Mouse (Mus musculus) midbrain, embryonic 11.5 days (tissue): ENCODE data around the gene St7. TPM values are rescaled to one million over a fixed set of nuclear protein-coding genes. Genes with fewer than 3 reads are reported as not detected.

Experiments used
- ATAC-seq: fragments of 200-750 bp; cut with Nextera tagmentation; 2 replicates; pipeline ENCODE4 v1.8.0; 2017; ENCODE audit warnings: moderate TSS enrichment, moderate library complexity; ENCODE audit not compliant: low FRiP score
- DNase-seq: peaks from one replicate; pipeline ENCODE4 v3.0.0; 2015; ENCODE audit warnings: low spot score; ENCODE audit errors: missing footprints
- H3K27ac ChIP-seq: fragments of 300-500 bp; sonication (generic); 2 replicates; pipeline ENCODE4 v1.5.1; 2014; ENCODE audit warnings: low read depth, low read length
- H3K27me3 ChIP-seq: fragments of 300-500 bp; sonication (generic); 2 replicates; pipeline ENCODE4 v1.6.1; 2014; ENCODE audit warnings: mild to moderate bottlenecking, low read length, moderate library complexity, mixed read lengths; ENCODE audit not compliant: control insufficient read depth, insufficient read depth
- H3K36me3 ChIP-seq: fragments of 300-500 bp; sonication (generic); 2 replicates; pipeline ENCODE4 v1.6.1; 2014; ENCODE audit warnings: mild to moderate bottlenecking, low read length, moderate library complexity, mixed read lengths; ENCODE audit not compliant: control insufficient read depth, insufficient read depth
- H3K4me1 ChIP-seq: fragments of 300-500 bp; sonication (generic); 2 replicates; pipeline ENCODE4 v1.6.1; 2014; ENCODE audit warnings: low read length; ENCODE audit not compliant: control insufficient read depth, insufficient read depth
- H3K4me2 ChIP-seq: fragments of 300-500 bp; sonication (generic); 2 replicates; pipeline ENCODE4 v1.6.1; 2014; ENCODE audit warnings: mild to moderate bottlenecking, moderate library complexity
- H3K4me3 ChIP-seq: fragments of 300-500 bp; sonication (generic); 2 replicates; pipeline ENCODE4 v1.5.1; 2014; ENCODE audit warnings: low read depth, low read length
- H3K9ac ChIP-seq: fragments of 300-500 bp; sonication (generic); 2 replicates; pipeline ENCODE4 v1.6.1; 2014; ENCODE audit warnings: low read length
- H3K9me3 ChIP-seq: fragments of 300-500 bp; sonication (generic); 2 replicates; pipeline ENCODE4 v1.6.1; 2016; ENCODE audit warnings: low read length; ENCODE audit not compliant: control insufficient read depth
- WGBS: fragments of 180-500 bp; shearing (Covaris S2); extraction: QIAGEN DNeasy Blood & Tissue Kit; methylation state at CpG from one replicate; pipeline ENCODE4 v1.1.7; 2014; 5-methylcytosine and 5-hydroxymethylcytosine counted together
- polyA plus RNA-seq: library from polyadenylated mRNA; unstranded; fragments of >200 nt; fragmentation: Nextera tagmentation; extraction: Ambion mirVana; gene quantifications from 2 replicates; pipeline ENCODE4 v1.2.1, GENCODE M21; 2014

The St7 gene
- polyA plus RNA-seq, 1 experiment from 2014 or later: 36.6 TPM

- Histone ChIP-seq H3K36me3 (no peaks in the 10 kb centered on the region), H3K9ac (no peak overlapping the region), H3K4me3 (no peak overlapping the region), H3K9me3 (no peaks in the 10 kb centered on the region), H3K4me1 (no peaks in the 10 kb centered on the region), H3K27me3 (no peaks in the 10 kb centered on the region), H3K27ac (no peak overlapping the region), H3K4me2 (no peak overlapping the region)
- DNase-seq (peak; percentile 69), ATAC-seq (0 out of 2 replicates have a peak, but pooled peaks have one; percentile 42)
- 82% methylated on average over 9 of the region's 9 CpGs for whole genome bisulfite sequencing
Observed at GRCm38 (mm10) chr6:17727891-17728790, 35.4 kb downstream of the St7 start.

GRCm38 (mm10) chr6:17730122-17730521 lies 37.4 kb downstream of the St7 start:
- Histone ChIP-seq H3K36me3 (no peaks in the 10 kb centered on the region), H3K9ac (no peak overlapping the region), H3K27me3 (no peaks in the 10 kb centered on the region), H3K9me3 (no peaks in the 10 kb centered on the region), H3K4me2 (no peak overlapping the region), H3K27ac (no peak overlapping the region), H3K4me3 (no peak overlapping the region), H3K4me1 (no peaks in the 10 kb centered on the region)
- 83% methylated on average over 6 of the region's 6 CpGs for WGBS
- DNase-seq (no peak), ATAC-seq (no peak)

GRCm38 (mm10) chr6:17731694-17732093 lies 39.0 kb downstream of the St7 start:
- Histone ChIP-seq H3K9me3 (no peaks in the 10 kb centered on the region), H3K36me3 (no peaks in the 10 kb centered on the region), H3K9ac (no peak overlapping the region), H3K4me1 (no peaks in the 10 kb centered on the region), H3K27ac (no peak overlapping the region), H3K27me3 (no peaks in the 10 kb centered on the region), H3K4me2 (no peak overlapping the region), H3K4me3 (no peak overlapping the region)
- no peak for DNase-seq
- 78% methylated on average over 5 of the region's 5 CpGs for WGBS
- no peak for ATAC-seq

GRCm38 (mm10) chr6:17733951-17734411 lies 41.2 kb downstream of the St7 start:
- Histone ChIP-seq H3K27me3 (no peaks in the 10 kb centered on the region), H3K27ac (no peak overlapping the region), H3K4me2 (no peak overlapping the region), H3K36me3 (no peaks in the 10 kb centered on the region), H3K4me1 (no peaks in the 10 kb centered on the region), H3K9ac (no peak overlapping the region), H3K4me3 (no peak overlapping the region), H3K9me3 (no peaks in the 10 kb centered on the region)
- ATAC-seq (no peak), DNase-seq (no peak)
- WGBS: 84% methylated on average over 8 of the region's 8 CpGs

GRCm38 (mm10) chr6:17737262-17737948 lies 44.7 kb downstream of the St7 start:
- Histone ChIP-seq H3K4me3 (no peak overlapping the region), H3K36me3 (no peaks in the 10 kb centered on the region), H3K9ac (no peak overlapping the region), H3K27me3 (no peaks in the 10 kb centered on the region), H3K9me3 (no peaks in the 10 kb centered on the region), H3K4me2 (no peak overlapping the region), H3K27ac (no peak overlapping the region), H3K4me1 (no peaks in the 10 kb centered on the region)
- ATAC-seq (no peak), DNase-seq (peak; percentile 8)
- 93% methylated on average over 8 of the region's 8 CpGs for WGBS

GRCm38 (mm10) chr6:17740128-17740527 lies 47.4 kb downstream of the St7 start:
- Histone ChIP-seq H3K27ac (no peak overlapping the region), H3K9ac (no peak overlapping the region), H3K4me2 (no peak overlapping the region), H3K27me3 (no peaks in the 10 kb centered on the region), H3K36me3 (no peaks in the 10 kb centered on the region), H3K4me1 (no peaks in the 10 kb centered on the region), H3K9me3 (no peaks in the 10 kb centered on the region), H3K4me3 (no peak overlapping the region)
- 92% methylated on average over 1 of the region's 1 CpGs for WGBS
- peak; percentile 10 for DNase-seq
- ATAC-seq: no peak

DNA sequence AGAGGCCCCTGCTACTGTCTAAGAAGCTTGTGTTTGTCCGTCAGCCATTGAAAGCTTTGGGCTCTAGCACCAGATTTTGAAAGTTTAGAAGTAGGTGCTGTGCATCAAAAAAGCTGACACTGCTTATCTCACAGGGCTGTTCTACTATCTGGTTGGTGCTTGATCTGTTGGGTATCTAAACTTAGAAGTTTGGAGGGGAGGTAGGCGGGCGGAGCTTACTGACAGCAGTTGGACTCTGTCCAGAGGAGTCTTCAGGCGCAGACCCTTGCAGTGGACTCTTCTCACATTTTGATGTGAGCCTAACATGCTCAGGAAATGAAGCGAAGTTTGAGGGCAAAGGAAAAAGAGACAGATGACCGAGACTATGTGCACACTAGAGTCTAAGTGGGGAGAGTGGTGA lies 48.9 kb downstream of the St7 start:
- WGBS: 94% methylated on average over 6 of the region's 6 CpGs
- Histone ChIP-seq H3K36me3 (no peaks in the 10 kb centered on the region), H3K4me2 (no peak overlapping the region), H3K9ac (no peak overlapping the region), H3K27ac (no peak overlapping the region), H3K4me3 (no peak overlapping the region), H3K4me1 (no peaks in the 10 kb centered on the region), H3K27me3 (no peaks in the 10 kb centered on the region), H3K9me3 (no peaks in the 10 kb centered on the region)
- DNase-seq: no peak
- no peak for ATAC-seq

DNA sequence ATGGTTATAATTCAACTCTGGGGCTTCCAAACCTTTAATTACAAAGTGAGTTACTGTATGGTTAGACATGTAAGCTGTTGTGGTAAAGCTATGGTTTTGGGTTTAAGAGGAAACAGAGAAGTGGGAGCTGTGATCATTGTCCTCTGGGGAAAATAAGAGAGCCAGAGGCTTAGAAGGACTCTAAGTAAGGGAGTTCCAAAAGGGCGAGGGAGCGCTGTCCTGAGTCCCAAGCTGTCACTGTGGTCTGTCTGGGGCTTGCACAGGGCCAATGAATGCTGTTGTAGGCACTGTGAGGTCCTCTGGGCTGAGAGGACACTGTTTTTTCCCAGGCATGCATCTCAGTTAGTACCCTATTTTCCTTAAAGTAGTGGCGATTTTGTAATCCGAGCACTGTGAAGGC lies 49.5 kb downstream of the St7 start:
- H3K9me3 ChIP-seq: no peaks in the 10 kb centered on the region
- H3K9ac ChIP-seq: no peak overlapping the region
- H3K36me3 ChIP-seq: no peaks in the 10 kb centered on the region
- no peak overlapping the region for H3K4me2 ChIP-seq
- 90% methylated on average over 4 of the region's 4 CpGs for WGBS
- H3K27ac ChIP-seq: no peak overlapping the region
- ATAC-seq (no peak), DNase-seq (no peak)
- no peaks in the 10 kb centered on the region for H3K4me1 ChIP-seq
- H3K27me3 ChIP-seq: no peaks in the 10 kb centered on the region
- H3K4me3 ChIP-seq: no peak overlapping the region

DNA sequence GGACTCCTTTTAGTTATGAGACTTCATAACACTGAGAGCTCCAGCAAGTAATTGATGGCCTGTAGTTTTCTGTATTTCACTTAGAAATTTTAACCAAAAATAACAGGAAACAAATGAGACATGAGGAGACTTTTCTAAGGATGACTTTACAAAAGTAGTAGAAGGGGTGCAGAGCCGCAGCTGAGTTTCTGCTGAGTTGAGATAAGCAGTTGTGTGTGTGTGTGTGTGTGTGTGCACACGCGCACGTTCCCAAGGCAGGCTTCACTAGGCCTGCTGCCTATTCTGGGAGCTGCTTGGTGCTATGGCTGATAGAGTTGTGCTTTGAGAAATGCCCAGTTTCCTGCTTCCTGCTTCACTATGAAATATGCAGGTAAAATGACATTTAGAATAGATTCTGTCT lies 50.6 kb downstream of the St7 start:
- no peak overlapping the region for H3K4me2 ChIP-seq
- 92% methylated on average over 4 of the region's 4 CpGs for WGBS
- H3K4me3 ChIP-seq: no peak overlapping the region
- H3K9ac ChIP-seq: no peak overlapping the region
- no peaks in the 10 kb centered on the region for H3K9me3 ChIP-seq
- H3K27ac ChIP-seq: no peak overlapping the region
- no peaks in the 10 kb centered on the region for H3K4me1 ChIP-seq
- no peaks in the 10 kb centered on the region for H3K36me3 ChIP-seq
- DNase-seq (no peak), ATAC-seq (no peak)
- no peaks in the 10 kb centered on the region for H3K27me3 ChIP-seq
